Comparison of ENCODE assay signal across 8 mouse cellular contexts in genomic region chr11:24100449-24101070, GRCm38 (mm10). TPM values are rescaled to one million over a fixed set of nuclear protein-coding genes. Genes with fewer than 3 reads are reported as not detected.
DNase-seq lines count a peak whose midpoint lies in the region; ATAC-seq and TF ChIP-seq lines count a peak whose summit lies in the region.

No protein-coding gene starts in this region.

- ATAC-seq in hindbrain, embryonic 14.5 days (ENCODE audit: low FRiP score), result no peak; the same call in 1 of the 2 replicates
- ATAC-seq in midbrain, embryonic 15.5 days (replicated peaks), result peak; percentile 25; the same call in 1 of the 2 replicates

- TF ChIP-seq POLR2A in lung, adult 2 months (IDR thresholded peaks at IDR 0.05; ENCODE audit: borderline replicate concordance, extremely low read depth, low read depth, low read length), result no peak

- H3K27ac ChIP-seq in left cerebral cortex, adult 2 months, result peak overlapping the region; percentile 9
- H3K27ac ChIP-seq in hindbrain, embryonic 14.5 days, result peak overlapping the region; percentile 58; the same call in 1 of the 2 replicates
- H3K27ac ChIP-seq in midbrain, embryonic 15.5 days, result peak overlapping the region; percentile 56; the same call in 1 of the 2 replicates

- TF ChIP-seq CTCF in left cerebral cortex, adult 2 months (IDR thresholded peaks at IDR 0.05), result no peak
- no peak for TF ChIP-seq CTCF in lung, adult 2 months (IDR thresholded peaks at IDR 0.05; ENCODE audit: insufficient read depth, low read length)

- H3K9me3 ChIP-seq in erythroblast, embryonic 14.5 days (ENCODE audit: control insufficient read depth, low read length), result no peaks in the 10 kb centered on the region
- no peaks in the 10 kb centered on the region for H3K9me3 ChIP-seq in hindbrain, embryonic 14.5 days (ENCODE audit: control insufficient read depth, low read length)
- no peaks in the 10 kb centered on the region for H3K9me3 ChIP-seq in midbrain, embryonic 15.5 days

- peaks cover 84% of the 10 kb centered on the region for H3K36me3 ChIP-seq in erythroblast, embryonic 14.5 days (ENCODE audit: control insufficient read depth)
- peaks cover 3% of the 10 kb centered on the region; the same call in 1 of the 2 replicates for H3K36me3 ChIP-seq in hindbrain, embryonic 14.5 days (replicated peaks; ENCODE audit: control insufficient read depth, insufficient read depth)
- H3K36me3 ChIP-seq in midbrain, embryonic 15.5 days (replicated peaks), result no peaks in the 10 kb centered on the region

- peaks cover 82% of the 10 kb centered on the region for H3K4me1 ChIP-seq in erythroblast, embryonic 14.5 days (ENCODE audit: control insufficient read depth)
- H3K4me1 ChIP-seq in hindbrain, embryonic 14.5 days (replicated peaks; ENCODE audit: control insufficient read depth, insufficient read depth, low read length), result peaks cover 82% of the 10 kb centered on the region
- peaks cover 73% of the 10 kb centered on the region for H3K4me1 ChIP-seq in midbrain, embryonic 15.5 days
- H3K4me1 ChIP-seq in lung, adult 2 months (ENCODE audit: control insufficient read depth, insufficient read depth, low read length), result no peaks in the 10 kb centered on the region

- intact Hi-C loops in left cerebral cortex, adult 2 months (cut with DNase I), result no loop called here

- peak overlapping the region; percentile 27 for H3K4me2 ChIP-seq in hindbrain, embryonic 14.5 days (replicated peaks)
- H3K4me2 ChIP-seq in midbrain, embryonic 15.5 days, result no peak overlapping the region; the same call in 1 of the 2 replicates

- no peaks in the 10 kb centered on the region for H3K27me3 ChIP-seq in erythroblast, embryonic 14.5 days (ENCODE audit: control insufficient read depth)
- no peaks in the 10 kb centered on the region for H3K27me3 ChIP-seq in hindbrain, embryonic 14.5 days (ENCODE audit: control insufficient read depth, insufficient read depth, low read length)
- H3K27me3 ChIP-seq in midbrain, embryonic 15.5 days (replicated peaks), result no peaks in the 10 kb centered on the region

- H3K4me3 ChIP-seq in left cerebral cortex, adult 2 months, result no peak overlapping the region
- peak overlapping the region; percentile 14 for H3K4me3 ChIP-seq in erythroblast, embryonic 14.5 days (replicated peaks)
- no peak overlapping the region for H3K4me3 ChIP-seq in hindbrain, embryonic 14.5 days (replicated peaks; ENCODE audit: low read length)
- no peak overlapping the region for H3K4me3 ChIP-seq in midbrain, embryonic 15.5 days
- H3K4me3 ChIP-seq in lung, adult 2 months (replicated peaks; ENCODE audit: extremely low read depth, low read depth, low read length), result no peak overlapping the region

- no peak overlapping the region for H3K9ac ChIP-seq in hindbrain, embryonic 14.5 days
- no peak overlapping the region for H3K9ac ChIP-seq in midbrain, embryonic 15.5 days

- no peak for DNase-seq in left cerebral cortex, adult 2 months (ENCODE audit: extremely low spot score in 1 of 2, low spot score in 2 of 2)
- DNase-seq in left cerebral cortex, adult 9 months (ENCODE audit: low spot score in 2 of 2), result no peak
- DNase-seq in hindbrain, embryonic 14.5 days (ENCODE audit: low spot score), result no peak
- DNase-seq in Muller cell, postnatal 12 days (ENCODE audit: inconsistent ontology term), result no peak
- no peak for DNase-seq in lung, adult 2 months
- no peak for DNase-seq in right cerebral cortex, postnatal 4 days

- WGBS in hindbrain, embryonic 14.5 days, result 49% methylated on average over 4 of the region's 4 CpGs
- 58% methylated on average over 4 of the region's 4 CpGs for WGBS in midbrain, embryonic 15.5 days
- WGBS in lung, adult 2 months, result 84% methylated on average over 4 of the region's 4 CpGs

RNA-seq across cellular contexts. Expression of gene Bcl11a, which starts 22.7 kb away (rescaled TPM):
- 100 to 1,000 TPM; 101 to 103 TPM for total RNA-seq in left cerebral cortex, adult 2 months (2021)
- 4.5 and 4.9 TPM in 2 replicates for polyA plus RNA-seq in erythroblast, embryonic 14.5 days (2012)
- polyA plus RNA-seq in hindbrain, embryonic 14.5 days (2014; fragmentation: Nextera tagmentation; extraction: Ambion mirVana), result 106 and 117 TPM in 2 replicates
- polyA plus RNA-seq in midbrain, embryonic 15.5 days (2015; fragmentation: Nextera tagmentation; extraction: Ambion mirVana), result 101 and 105 TPM in 2 replicates
- 0.96 and 1.5 TPM in 2 replicates for polyA plus RNA-seq in lung, adult 2 months (2012; rRNA removed)

RNA-seq across cellular contexts. Expression of gene A830031A19Rik, which starts 25.7 kb away (rescaled TPM):
- total RNA-seq in left cerebral cortex, adult 2 months (2021), result 1 to 10 TPM in 1 of 2 experiments, under 1 TPM in 1; 0.82 to 1.4 TPM
- not detected in 2 replicates for polyA plus RNA-seq in erythroblast, embryonic 14.5 days (2012)
- polyA plus RNA-seq in hindbrain, embryonic 14.5 days (2014; fragmentation: Nextera tagmentation; extraction: Ambion mirVana), result not detected in 2 replicates
- 0.23 TPM in 1 of 2 replicates, not detected in the other for polyA plus RNA-seq in midbrain, embryonic 15.5 days (2015; fragmentation: Nextera tagmentation; extraction: Ambion mirVana)
- polyA plus RNA-seq in lung, adult 2 months (2012; rRNA removed), result not detected in 2 replicates

Comparison
In these comparisons a context has a peak if more than half of its experiments do, and no peak if none do; other contexts are left out.
1. RNA of gene Bcl11a, which starts 22.7 kb away (polyA plus RNA-seq): 106 to 117 TPM in hindbrain, embryonic 14.5 days and 101 to 105 TPM in midbrain, embryonic 15.5 days; 4.5 to 4.9 TPM in erythroblast, embryonic 14.5 days and 0.96 to 1.5 TPM in lung, adult 2 months; every median in the first group is over 10 times any median in the second.
2. Peak in every context shown above with its lines, with median percentiles within 50 percentile points of each other: H3K27ac ChIP-seq.